Mouse (Mus musculus): ENCODE data around the gene Col8a2. TPM values are rescaled to one million over a fixed set of nuclear protein-coding genes. Genes with fewer than 3 reads are reported as not detected.

Gene Col8a2
- total and polyA plus RNA-seq, 3 experiments: 0.05 TPM; not detected in 2

GRCm38 (mm10) chr4:126321111-126321853, 34.7 kb downstream of the Col8a2 start, which contains the start of gene Adprhl2:
Gene Adprhl2, minus strand, starts transcription at chr4:126321703.
- peaks cover 38% of the 10 kb centered on the region for H3K36me3 ChIP-seq (replicated peaks)
- peak within 1 kb of the TSS; percentile 90 for H3K4me3 ChIP-seq (ENCODE audit: low read depth, low read length)
- H3K27me3 ChIP-seq (ENCODE audit: insufficient read depth, low read length): peaks cover 28% of the 10 kb centered on the region; the same call in 1 of the 2 replicates
- H3K4me1 ChIP-seq (ENCODE audit: insufficient read depth, low read depth, low read length): peaks cover 35% of the 10 kb centered on the region
- TF ChIP-seq GATA2 (IDR thresholded peaks at IDR 0.05; ENCODE audit: borderline replicate concordance, low read depth, low read length) (no peak), GATA1 (IDR thresholded peaks at IDR 0.05; ENCODE audit: borderline replicate concordance, low read length) (no peak), CTCF (IDR thresholded peaks at IDR 0.05; ENCODE audit: low read depth, low read length) (peak; percentile 89)
- 0 out of 2 replicates have a peak, but pooled peaks cover 3% of the 10 kb centered on the region for H3K9me3 ChIP-seq (replicated peaks)
- DNase-seq (ENCODE audit: low spot score) (peak; percentile 88), ATAC-seq (ENCODE audit: extremely low read depth, insufficient number of reproducible peaks, low FRiP score, poor library complexity, severe bottlenecking) (peak; percentile 81)

- DNase-seq (ENCODE audit: low spot score) (no peak), ATAC-seq (ENCODE audit: extremely low read depth, insufficient number of reproducible peaks, low FRiP score, poor library complexity, severe bottlenecking) (no peak)
- Histone ChIP-seq H3K36me3 (replicated peaks) (peaks cover 31% of the 10 kb centered on the region), H3K9me3 (replicated peaks) (0 out of 2 replicates have a peak, but pooled peaks cover 3% of the 10 kb centered on the region), H3K4me3 (ENCODE audit: low read depth, low read length) (peak overlapping the region; percentile 90), H3K4me1 (ENCODE audit: insufficient read depth, low read depth, low read length) (peaks cover 32% of the 10 kb centered on the region), H3K27me3 (ENCODE audit: insufficient read depth, low read length) (peaks cover 28% of the 10 kb centered on the region; the same call in 1 of the 2 replicates)
- TF ChIP-seq POLR2AphosphoS5 (IDR thresholded peaks at IDR 0.05; ENCODE audit: insufficient replicate concordance, low read depth, low read length) (no peak), CTCF (IDR thresholded peaks at IDR 0.05; ENCODE audit: low read depth, low read length) (no peak)
Observed at GRCm38 (mm10) chr4:126321854-126322511, 35.4 kb downstream of the Col8a2 start.

GRCm38 (mm10) chr4:126322646-126323045, 36.1 kb downstream of the Col8a2 start:
- peaks cover 28% of the 10 kb centered on the region for H3K4me1 ChIP-seq (ENCODE audit: insufficient read depth, low read depth, low read length)
- TF ChIP-seq TAL1 (conservative IDR thresholded peaks at IDR 0.05; ENCODE audit: low read depth, low read length) (no peak), GATA2 (IDR thresholded peaks at IDR 0.05; ENCODE audit: borderline replicate concordance, low read depth, low read length) (no peak), POLR2AphosphoS5 (IDR thresholded peaks at IDR 0.05; ENCODE audit: insufficient replicate concordance, low read depth, low read length) (no peak), CTCF (IDR thresholded peaks at IDR 0.05; ENCODE audit: low read depth, low read length) (no peak), GATA1 (IDR thresholded peaks at IDR 0.05; ENCODE audit: borderline replicate concordance, low read length) (no peak)
- no peak for DNase-seq (ENCODE audit: low spot score)
- no peak overlapping the region for H3K4me3 ChIP-seq (ENCODE audit: low read depth, low read length)
- H3K36me3 ChIP-seq (replicated peaks): peaks cover 24% of the 10 kb centered on the region
- ATAC-seq (ENCODE audit: extremely low read depth, insufficient number of reproducible peaks, low FRiP score, poor library complexity, severe bottlenecking): no peak
- H3K9me3 ChIP-seq (replicated peaks): 0 out of 2 replicates have a peak, but pooled peaks cover 3% of the 10 kb centered on the region
- H3K27me3 ChIP-seq (ENCODE audit: insufficient read depth, low read length): peaks cover 28% of the 10 kb centered on the region

GRCm38 (mm10) chr4:126324861-126325260, 38.3 kb downstream of the Col8a2 start:
- no peak for DNase-seq (ENCODE audit: low spot score)

GRCm38 (mm10) chr4:126325281-126325861, 38.8 kb downstream of the Col8a2 start, which contains the start of gene Tekt2:
Gene Tekt2, minus strand, starts transcription at chr4:126325688.
- H3K27me3 ChIP-seq (ENCODE audit: insufficient read depth, low read length): peaks cover 28% of the 10 kb centered on the region
- no peaks in the 10 kb centered on the region for H3K36me3 ChIP-seq (replicated peaks)
- DNase-seq (ENCODE audit: low spot score) (no peak), ATAC-seq (ENCODE audit: extremely low read depth, insufficient number of reproducible peaks, low FRiP score, poor library complexity, severe bottlenecking) (no peak)
- H3K4me1 ChIP-seq (ENCODE audit: insufficient read depth, low read depth, low read length): peaks cover 13% of the 10 kb centered on the region
- no peak within 1 kb of the TSS for H3K4me3 ChIP-seq (ENCODE audit: low read depth, low read length)
- TF ChIP-seq TAL1 (conservative IDR thresholded peaks at IDR 0.05; ENCODE audit: low read depth, low read length) (no peak), GATA2 (IDR thresholded peaks at IDR 0.05; ENCODE audit: borderline replicate concordance, low read depth, low read length) (no peak), GATA1 (IDR thresholded peaks at IDR 0.05; ENCODE audit: borderline replicate concordance, low read length) (no peak), POLR2AphosphoS5 (IDR thresholded peaks at IDR 0.05; ENCODE audit: insufficient replicate concordance, low read depth, low read length) (no peak), CTCF (IDR thresholded peaks at IDR 0.05; ENCODE audit: low read depth, low read length) (no peak)
- 0 out of 2 replicates have a peak, but pooled peaks cover 3% of the 10 kb centered on the region for H3K9me3 ChIP-seq (replicated peaks)

More at GRCm38 (mm10) chr4:126324861-126325260, 38.3 kb downstream of the Col8a2 start:
- Histone ChIP-seq H3K27me3 (ENCODE audit: insufficient read depth, low read length) (peaks cover 28% of the 10 kb centered on the region), H3K9me3 (replicated peaks) (0 out of 2 replicates have a peak, but pooled peaks cover 3% of the 10 kb centered on the region), H3K36me3 (replicated peaks) (peaks cover 2% of the 10 kb centered on the region), H3K4me3 (ENCODE audit: low read depth, low read length) (no peak overlapping the region), H3K4me1 (ENCODE audit: insufficient read depth, low read depth, low read length) (peaks cover 18% of the 10 kb centered on the region)
- ATAC-seq (ENCODE audit: extremely low read depth, insufficient number of reproducible peaks, low FRiP score, poor library complexity, severe bottlenecking): no peak
- TF ChIP-seq TAL1 (conservative IDR thresholded peaks at IDR 0.05; ENCODE audit: low read depth, low read length) (no peak), POLR2AphosphoS5 (IDR thresholded peaks at IDR 0.05; ENCODE audit: insufficient replicate concordance, low read depth, low read length) (no peak), GATA2 (IDR thresholded peaks at IDR 0.05; ENCODE audit: borderline replicate concordance, low read depth, low read length) (no peak), CTCF (IDR thresholded peaks at IDR 0.05; ENCODE audit: low read depth, low read length) (no peak), GATA1 (IDR thresholded peaks at IDR 0.05; ENCODE audit: borderline replicate concordance, low read length) (no peak)

GRCm38 (mm10) chr4:126326036-126326435, 39.4 kb downstream of the Col8a2 start:
- ATAC-seq (ENCODE audit: extremely low read depth, insufficient number of reproducible peaks, low FRiP score, poor library complexity, severe bottlenecking) (no peak), DNase-seq (ENCODE audit: low spot score) (no peak)
- H3K4me3 ChIP-seq (ENCODE audit: low read depth, low read length): no peak overlapping the region
- no peak for TF ChIP-seq GATA1 (IDR thresholded peaks at IDR 0.05; ENCODE audit: borderline replicate concordance, low read length)
- H3K9me3 ChIP-seq (replicated peaks): 0 out of 2 replicates have a peak, but pooled peaks cover 3% of the 10 kb centered on the region
- no peaks in the 10 kb centered on the region for H3K36me3 ChIP-seq (replicated peaks)
- peaks cover 7% of the 10 kb centered on the region for H3K4me1 ChIP-seq (ENCODE audit: insufficient read depth, low read depth, low read length)
- peaks cover 28% of the 10 kb centered on the region for H3K27me3 ChIP-seq (ENCODE audit: insufficient read depth, low read length)
